Mouse (Mus musculus) olfactory bulb, adult 2 months (tissue): ENCODE measurements around the gene Phf10.
"Not testable (repeated sequence)": the region's sequence is repeated elsewhere in the genome, so short reads cannot be mapped to it uniquely, and the experiment has no call there.

Experiments used
- CTCF ChIP-seq: fragments of 200-500 bp; IDR thresholded peaks from 2 replicates; pipeline ENCODE4 v1.5.1; 2012; ENCODE audit warnings: low read depth, mild to moderate bottlenecking, low read length, moderate library complexity; ENCODE audit not compliant: insufficient read depth
- POLR2A ChIP-seq: fragments of 200-500 bp; IDR thresholded peaks from 2 replicates; pipeline ENCODE4 v1.6.1; 2012; ENCODE audit warnings: mild to moderate bottlenecking, low read depth, low read length, moderate library complexity; ENCODE audit not compliant: insufficient read depth

DNA sequence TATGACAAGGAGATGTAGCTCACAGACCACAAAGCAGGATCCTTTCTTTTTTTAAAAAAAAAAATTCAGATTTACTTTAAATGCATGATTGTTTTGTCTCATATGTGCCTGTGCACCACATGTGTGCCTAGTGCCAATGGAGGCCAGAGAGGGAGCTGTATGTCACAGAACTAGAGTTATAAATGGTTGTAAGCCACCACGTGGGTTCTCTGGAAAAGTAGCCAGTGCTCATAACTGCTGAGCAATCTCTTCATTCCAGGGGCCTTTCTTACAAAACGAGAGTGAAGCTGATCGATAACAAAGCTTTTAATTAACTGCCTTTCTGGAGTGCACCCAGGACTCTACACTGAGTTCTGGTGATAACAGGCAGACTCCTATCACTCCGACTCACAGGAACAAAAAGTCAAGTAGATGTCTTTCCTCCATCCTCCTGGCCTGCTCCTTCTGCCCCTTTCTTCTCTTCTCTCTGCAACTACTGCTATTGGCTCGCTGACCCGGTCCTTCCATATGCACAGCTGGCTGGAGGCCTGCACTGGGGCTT is 7.4 kb upstream of the Phf10 start:
- not testable (repeated sequence) for TF ChIP-seq CTCF, POLR2A
